Mouse (Mus musculus) spleen, adult 2 months (tissue): Measurements from ENCODE around the gene Xrcc3.

Experiments
- CTCF ChIP-seq: fragments of 200-500 bp; IDR thresholded peaks from 2 replicates; pipeline ENCODE4 v1.5.1; 2011; ENCODE audit warnings: mild to moderate bottlenecking, inconsistent platforms; ENCODE audit not compliant: insufficient read depth, insufficient read length, insufficient replicate concordance; ENCODE audit errors: extremely low read depth
- POLR2A ChIP-seq: fragments of 200-500 bp; IDR thresholded peaks from 2 replicates; pipeline ENCODE4 v1.6.1; 2011; ENCODE audit warnings: low read depth, low read length, inconsistent platforms

GRCm38 (mm10) chr12:111758381-111759175, 55.1 kb downstream of the Xrcc3 start, which contains the start of gene Klc1:
- TF ChIP-seq POLR2A (peak; percentile 62), CTCF (no peak)
